Mouse (Mus musculus) limb, embryonic 12.5 days (tissue): ENCODE measurements around the gene Zfp607b. TPM values are rescaled to one million over a fixed set of nuclear protein-coding genes. Genes with fewer than 3 reads are reported as not detected.
A peak's percentile ranks its signal among the peaks of the same experiment; 100 is the strongest.

Experiments
- ATAC-seq: fragments of 200-750 bp; cut with Nextera tagmentation; 2 replicates; pipeline ENCODE4 v1.8.0; 2017; ENCODE audit warnings: low read depth, moderate TSS enrichment; ENCODE audit not compliant: insufficient number of reproducible peaks, insufficient read depth, low FRiP score, low TSS enrichment
- H3K27ac ChIP-seq: fragments of 300-500 bp; sonication (generic); 2 replicates; pipeline ENCODE4 v1.5.1; 2016; ENCODE audit warnings: mild to moderate bottlenecking, moderate library complexity
- H3K27me3 ChIP-seq: fragments of 300-500 bp; sonication (generic); 2 replicates; pipeline ENCODE4 v1.6.1; 2016; ENCODE audit warnings: mild to moderate bottlenecking, moderate library complexity
- H3K36me3 ChIP-seq: fragments of 300-500 bp; sonication (generic); 2 replicates; pipeline ENCODE4 v1.6.1; 2016; ENCODE audit warnings: mild to moderate bottlenecking, moderate library complexity
- H3K4me1 ChIP-seq: fragments of 300-500 bp; sonication (generic); replicated peaks from 2 replicates; pipeline ENCODE4 v1.6.1; 2016
- H3K4me2 ChIP-seq: fragments of 300-500 bp; sonication (generic); 2 replicates; pipeline ENCODE4 v1.6.1; 2016; ENCODE audit warnings: mild to moderate bottlenecking, moderate library complexity
- H3K4me3 ChIP-seq: fragments of 300-500 bp; sonication (generic); replicated peaks from 2 replicates; pipeline ENCODE4 v1.5.1; 2016; ENCODE audit warnings: mild to moderate bottlenecking
- H3K9ac ChIP-seq: fragments of 300-500 bp; sonication (generic); replicated peaks from 2 replicates; pipeline ENCODE4 v1.6.1; 2016; ENCODE audit warnings: mild to moderate bottlenecking, moderate library complexity
- H3K9me3 ChIP-seq: fragments of 300-500 bp; sonication (generic); 2 replicates; pipeline ENCODE4 v1.6.1; 2016; ENCODE audit warnings: mild to moderate bottlenecking, moderate library complexity
- WGBS: fragments of 180-500 bp; shearing (Covaris S2); methylation state at CpG from one replicate; pipeline ENCODE4 v1.1.7; 2016; 5-methylcytosine and 5-hydroxymethylcytosine counted together
- polyA plus RNA-seq: library from polyadenylated mRNA; unstranded; fragments of >200 nt; fragmentation: Nextera tagmentation; extraction: Ambion mirVana; gene quantifications from 2 replicates; pipeline ENCODE4 v1.2.1, GENCODE M21; 2016

Zfp607b gene
- 3.7 and 3.8 TPM in 2 replicates for polyA plus RNA-seq

GRCm38 (mm10) chr7:27688815-27689612 lies at the start of gene Zfp607b:
Zfp607b (plus strand) TSS chr7:27689340.
- Histone ChIP-seq H3K36me3 (no peaks in the 10 kb centered on the region), H3K27ac (peak within 1 kb of the TSS; percentile 88), H3K4me3 (peak within 1 kb of the TSS; percentile 48), H3K4me1 (peaks cover 13% of the 10 kb centered on the region), H3K9ac (peak within 1 kb of the TSS; percentile 69), H3K4me2 (peak within 1 kb of the TSS; percentile 69), H3K9me3 (no peaks in the 10 kb centered on the region), H3K27me3 (no peaks in the 10 kb centered on the region; the same call in 1 of the 2 replicates)
- 1% methylated on average over 19 of the region's 19 CpGs for WGBS
- peak; percentile 100 for ATAC-seq

- no peak overlapping the region for H3K4me3 ChIP-seq
- no peak overlapping the region for H3K27ac ChIP-seq
- no peaks in the 10 kb centered on the region for H3K27me3 ChIP-seq
- no peak for ATAC-seq
- H3K9me3 ChIP-seq, result no peaks in the 10 kb centered on the region
- H3K9ac ChIP-seq, result no peak overlapping the region
- peaks cover 4% of the 10 kb centered on the region for H3K36me3 ChIP-seq
- 60% methylated on average over 1 of the region's 1 CpGs for WGBS
- no peaks in the 10 kb centered on the region for H3K4me1 ChIP-seq
- no peak overlapping the region for H3K4me2 ChIP-seq
These were observed 44.7 kb upstream of the Zfp607b start for GRCm38 (mm10) chr7:27644471-27644870.

- H3K4me3 ChIP-seq, result no peak overlapping the region
These were observed 42.6 kb upstream of the Zfp607b start for GRCm38 (mm10) chr7:27646516-27646915.

GRCm38 (mm10) chr7:27647281-27648002 lies 41.7 kb upstream of the Zfp607b start:
- no peak for ATAC-seq
- Histone ChIP-seq H3K9ac (no peak overlapping the region), H3K27ac (no peak overlapping the region), H3K4me2 (no peak overlapping the region), H3K27me3 (peaks cover 12% of the 10 kb centered on the region), H3K4me1 (no peaks in the 10 kb centered on the region), H3K36me3 (no peaks in the 10 kb centered on the region), H3K4me3 (no peak overlapping the region), H3K9me3 (no peaks in the 10 kb centered on the region)
- WGBS, result 83% methylated on average over 6 of the region's 6 CpGs

More at GRCm38 (mm10) chr7:27646516-27646915, 42.6 kb upstream of the Zfp607b start:
- Histone ChIP-seq H3K9me3 (no peaks in the 10 kb centered on the region), H3K27me3 (peaks cover 6% of the 10 kb centered on the region; the same call in 1 of the 2 replicates), H3K4me2 (no peak overlapping the region), H3K36me3 (no peaks in the 10 kb centered on the region), H3K27ac (no peak overlapping the region), H3K4me1 (no peaks in the 10 kb centered on the region), H3K9ac (no peak overlapping the region)
- no peak for ATAC-seq
- 86% methylated on average over 7 of the region's 7 CpGs for WGBS

- H3K4me3 ChIP-seq, result no peak overlapping the region
- H3K27me3 ChIP-seq, result peaks cover 35% of the 10 kb centered on the region
- no peaks in the 10 kb centered on the region for H3K9me3 ChIP-seq
- H3K36me3 ChIP-seq, result no peaks in the 10 kb centered on the region
- no peak overlapping the region for H3K9ac ChIP-seq
- no peak for ATAC-seq
- 87% methylated on average over 11 of the region's 11 CpGs for WGBS
- H3K4me2 ChIP-seq, result no peak overlapping the region
- peaks cover 8% of the 10 kb centered on the region for H3K4me1 ChIP-seq
- no peak overlapping the region for H3K27ac ChIP-seq
These were observed 39.4 kb upstream of the Zfp607b start for GRCm38 (mm10) chr7:27649723-27650122.

- Histone ChIP-seq H3K4me3 (0 out of 2 replicates have a peak overlapping the region, but pooled peaks have one; percentile 6), H3K27ac (no peak overlapping the region)
These were observed 38.2 kb upstream of the Zfp607b start for GRCm38 (mm10) chr7:27650949-27651348.

GRCm38 (mm10) chr7:27653681-27654437 lies 35.3 kb upstream of the Zfp607b start, which contains the start of gene Ttc9b:
Ttc9b (plus strand) TSS chr7:27653915.
- Histone ChIP-seq H3K4me2 (peak within 1 kb of the TSS; percentile 58), H3K36me3 (peaks cover 25% of the 10 kb centered on the region), H3K27me3 (peaks cover 76% of the 10 kb centered on the region), H3K9ac (no peak within 1 kb of the TSS; the same call in 1 of the 2 replicates), H3K4me1 (peaks cover 8% of the 10 kb centered on the region), H3K9me3 (no peaks in the 10 kb centered on the region), H3K27ac (no peak within 1 kb of the TSS), H3K4me3 (peak within 1 kb of the TSS; percentile 34)
- peak; percentile 63 for ATAC-seq
- WGBS, result 4% methylated on average over 46 of the region's 62 CpGs

More at GRCm38 (mm10) chr7:27650949-27651348, 38.2 kb upstream of the Zfp607b start:
- Histone ChIP-seq H3K36me3 (no peaks in the 10 kb centered on the region; the same call in 1 of the 2 replicates), H3K4me2 (peak overlapping the region; percentile 19; the same call in 1 of the 2 replicates), H3K27me3 (peaks cover 47% of the 10 kb centered on the region), H3K9me3 (no peaks in the 10 kb centered on the region), H3K9ac (no peak overlapping the region), H3K4me1 (peaks cover 8% of the 10 kb centered on the region)
- ATAC-seq, result no peak
- whole genome bisulfite sequencing, result 5% methylated on average over 10 of the region's 10 CpGs

- H3K4me3 ChIP-seq, result no peak overlapping the region
- H3K9ac ChIP-seq, result no peak overlapping the region
- no peak for ATAC-seq
These were observed 34.4 kb upstream of the Zfp607b start for GRCm38 (mm10) chr7:27654607-27655276.

GRCm38 (mm10) chr7:27655545-27655944 lies 33.6 kb upstream of the Zfp607b start:
- Histone ChIP-seq H3K9me3 (no peaks in the 10 kb centered on the region), H3K27me3 (peaks cover 93% of the 10 kb centered on the region), H3K9ac (no peak overlapping the region), H3K27ac (no peak overlapping the region), H3K4me1 (peaks cover 8% of the 10 kb centered on the region), H3K4me2 (no peak overlapping the region), H3K4me3 (no peak overlapping the region), H3K36me3 (peaks cover 38% of the 10 kb centered on the region)
- no peak for ATAC-seq
- WGBS, result 45% methylated on average over 11 of the region's 11 CpGs

More at GRCm38 (mm10) chr7:27654607-27655276, 34.4 kb upstream of the Zfp607b start:
- peaks cover 85% of the 10 kb centered on the region for H3K27me3 ChIP-seq
- peaks cover 33% of the 10 kb centered on the region for H3K36me3 ChIP-seq
- 0 out of 2 replicates have a peak overlapping the region, but pooled peaks have one; percentile 58 for H3K4me2 ChIP-seq
- H3K9me3 ChIP-seq, result no peaks in the 10 kb centered on the region
- H3K27ac ChIP-seq, result no peak overlapping the region
- H3K4me1 ChIP-seq, result peaks cover 8% of the 10 kb centered on the region
- 67% methylated on average over 20 of the region's 20 CpGs for WGBS

- no peak overlapping the region for H3K9ac ChIP-seq
- no peak for ATAC-seq
- peaks cover 48% of the 10 kb centered on the region for H3K36me3 ChIP-seq
- no peaks in the 10 kb centered on the region for H3K9me3 ChIP-seq
- H3K27me3 ChIP-seq, result peaks cover 92% of the 10 kb centered on the region
- no peak overlapping the region for H3K4me2 ChIP-seq
- H3K27ac ChIP-seq, result no peak overlapping the region
- H3K4me3 ChIP-seq, result no peak overlapping the region
- peaks cover 8% of the 10 kb centered on the region for H3K4me1 ChIP-seq
- WGBS, result 89% methylated on average over 16 of the region's 16 CpGs
These were observed 32.5 kb upstream of the Zfp607b start for GRCm38 (mm10) chr7:27656600-27656999.
